Mouse (Mus musculus) ES-E14 (cell line): ENCODE measurements around the gene Slc35a2.
A peak's percentile ranks its signal among the peaks of the same experiment; 100 is the strongest.

Experiments
- CHD2 ChIP-seq: IDR thresholded peaks from 2 replicates; pipeline ENCODE4 v1.6.1; 2014; ENCODE audit warnings: mild to moderate bottlenecking, low read depth, low read length, inconsistent platforms
- HCFC1 ChIP-seq: IDR thresholded peaks from 2 replicates; pipeline ENCODE4 v1.6.1; 2012; ENCODE audit warnings: low read length, inconsistent platforms, borderline replicate concordance; ENCODE audit not compliant: insufficient read depth
- MAFK ChIP-seq: IDR thresholded peaks from 2 replicates; pipeline ENCODE4 v1.6.1; 2014; ENCODE audit warnings: mild to moderate bottlenecking, low read depth, low read length, inconsistent platforms; ENCODE audit not compliant: insufficient read depth
- ZC3H11A ChIP-seq: IDR thresholded peaks from 2 replicates; pipeline ENCODE4 v1.6.1; 2012; ENCODE audit warnings: low read depth, mild to moderate bottlenecking, inconsistent platforms, low read length, borderline replicate concordance
- ZNF384 ChIP-seq: IDR thresholded peaks from 2 replicates; pipeline ENCODE4 v1.6.1; 2012; ENCODE audit warnings: low read depth, low read length, inconsistent platforms

DNA sequence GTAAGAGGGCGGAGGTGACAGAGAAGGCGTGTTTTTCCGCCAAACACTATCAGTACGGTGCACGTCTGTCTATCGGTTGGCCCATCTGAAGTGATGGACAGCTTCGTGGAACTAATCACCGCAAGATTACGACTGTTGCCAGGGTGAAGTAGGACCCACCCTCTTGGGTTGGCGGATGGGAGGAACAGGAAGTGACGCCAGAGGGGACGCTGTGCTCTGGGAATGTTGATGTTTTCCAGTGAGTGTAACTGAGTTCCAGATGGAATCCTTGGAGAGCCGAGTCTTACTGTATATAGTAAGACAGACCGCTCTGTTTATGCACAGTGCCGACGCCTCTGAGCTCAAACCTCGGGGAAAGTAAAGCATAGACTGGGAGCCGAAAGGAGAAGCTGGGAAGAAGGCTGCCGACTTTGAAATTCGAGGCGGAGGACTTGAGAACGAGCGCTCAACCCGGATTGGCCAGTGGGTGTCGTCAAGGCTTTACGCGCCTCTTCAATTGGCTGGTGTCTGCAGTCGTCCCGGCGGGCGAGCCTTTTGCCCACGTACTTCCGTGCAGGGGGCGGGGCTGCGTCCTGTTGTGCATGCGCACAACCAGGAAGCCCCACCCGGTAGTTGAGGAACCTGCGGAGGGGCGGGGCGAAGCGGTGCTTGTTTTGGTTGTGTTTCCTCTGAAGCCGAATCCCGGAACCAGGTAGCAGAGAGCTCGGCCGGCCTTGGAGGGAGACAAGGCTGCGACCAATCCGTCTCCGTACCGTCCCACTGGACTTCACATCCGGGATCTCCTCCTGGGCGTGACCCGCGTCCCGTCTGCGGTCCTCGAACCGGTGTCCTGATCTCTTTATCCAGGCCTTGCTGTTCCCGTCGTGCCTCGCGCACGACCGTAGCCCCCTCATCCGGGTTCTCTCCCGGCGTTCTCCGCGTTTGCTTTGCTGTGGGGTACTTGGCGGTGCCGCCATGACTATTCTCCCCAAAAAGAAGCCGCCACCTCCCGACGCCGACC lies 42.4 kb upstream of the Slc35a2 start, which contains the start of gene Otud5:
- TF ChIP-seq ZNF384 = no peak
- no peak for TF ChIP-seq ZC3H11A
- TF ChIP-seq MAFK = no peak
- TF ChIP-seq CHD2 = 0 out of 2 replicates have a peak, but pooled peaks have one; percentile 40
- TF ChIP-seq HCFC1 = no peak
